Mouse (Mus musculus) urinary bladder, postnatal 14 days (tissue): ENCODE results near the gene Cdk4.
A peak's percentile ranks its signal among the peaks of the same experiment; 100 is the strongest.

Experiments used
- DNase-seq: peaks from one replicate; pipeline ENCODE4 v3.0.0; 2021; ENCODE audit warnings: low spot score

The Cdk4 gene

DNA sequence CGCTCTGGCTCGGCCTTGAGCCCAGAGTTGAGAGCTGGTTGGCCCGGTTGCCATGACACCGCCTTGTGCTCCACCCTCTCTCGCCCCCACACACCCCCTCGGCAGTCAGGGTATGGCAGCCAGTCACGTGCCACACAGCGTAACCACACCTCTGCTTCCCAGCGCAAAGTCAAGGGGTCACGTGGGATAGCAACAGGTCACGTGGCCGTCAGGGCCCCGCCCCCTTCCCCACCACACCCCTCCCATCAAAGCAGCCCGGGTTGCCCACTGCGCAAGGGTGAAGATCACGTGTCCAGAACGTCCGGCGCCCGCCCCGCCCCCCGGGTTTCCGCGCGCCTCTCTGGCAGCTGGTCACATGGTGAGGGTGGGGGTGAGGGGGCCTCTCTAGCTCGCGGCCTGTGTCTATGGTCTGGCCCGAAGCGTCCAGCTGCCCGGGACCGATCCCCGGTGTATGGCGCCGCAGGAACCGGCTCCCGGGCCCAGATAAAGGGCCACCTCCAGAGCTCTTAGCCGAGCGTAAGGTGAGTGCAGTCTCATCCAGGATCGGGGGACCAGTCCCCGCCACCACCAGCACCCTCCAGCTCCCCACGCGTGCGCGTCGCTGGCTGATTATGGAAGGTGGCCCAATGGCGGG is at the start of gene Cdk4:
Cdk4 (plus strand) TSS at position 296 of the 634 bp plus-strand sequence.
- DNase-seq = peak; percentile 98

- no peak for DNase-seq
These were observed 46.8 kb upstream of the Cdk4 start for GRCm38 (mm10) chr10:127016488-127016887.

DNA sequence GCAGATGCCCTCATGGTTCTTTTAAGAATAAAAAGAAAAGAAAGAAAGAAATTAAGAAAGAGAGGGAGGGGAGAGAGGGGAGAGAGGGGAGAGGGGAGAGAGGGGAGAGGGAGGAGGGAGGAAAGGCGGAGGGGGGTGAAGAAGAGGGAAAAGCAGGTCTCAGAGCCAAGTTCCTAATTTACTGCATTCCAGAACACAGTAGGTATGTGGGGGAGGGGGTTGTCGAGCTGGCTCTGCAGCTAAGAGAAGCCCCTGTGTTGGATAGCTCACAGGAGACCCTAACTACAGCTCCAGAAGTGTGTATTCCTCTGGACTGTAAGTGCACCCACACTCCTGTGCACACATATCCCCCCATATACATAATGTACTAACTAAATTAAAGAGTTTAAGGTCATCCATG is 46.3 kb upstream of the Cdk4 start:
- DNase-seq = no peak

GRCm38 (mm10) chr10:127018422-127018821 is 44.9 kb upstream of the Cdk4 start:
- DNase-seq = no peak

DNA sequence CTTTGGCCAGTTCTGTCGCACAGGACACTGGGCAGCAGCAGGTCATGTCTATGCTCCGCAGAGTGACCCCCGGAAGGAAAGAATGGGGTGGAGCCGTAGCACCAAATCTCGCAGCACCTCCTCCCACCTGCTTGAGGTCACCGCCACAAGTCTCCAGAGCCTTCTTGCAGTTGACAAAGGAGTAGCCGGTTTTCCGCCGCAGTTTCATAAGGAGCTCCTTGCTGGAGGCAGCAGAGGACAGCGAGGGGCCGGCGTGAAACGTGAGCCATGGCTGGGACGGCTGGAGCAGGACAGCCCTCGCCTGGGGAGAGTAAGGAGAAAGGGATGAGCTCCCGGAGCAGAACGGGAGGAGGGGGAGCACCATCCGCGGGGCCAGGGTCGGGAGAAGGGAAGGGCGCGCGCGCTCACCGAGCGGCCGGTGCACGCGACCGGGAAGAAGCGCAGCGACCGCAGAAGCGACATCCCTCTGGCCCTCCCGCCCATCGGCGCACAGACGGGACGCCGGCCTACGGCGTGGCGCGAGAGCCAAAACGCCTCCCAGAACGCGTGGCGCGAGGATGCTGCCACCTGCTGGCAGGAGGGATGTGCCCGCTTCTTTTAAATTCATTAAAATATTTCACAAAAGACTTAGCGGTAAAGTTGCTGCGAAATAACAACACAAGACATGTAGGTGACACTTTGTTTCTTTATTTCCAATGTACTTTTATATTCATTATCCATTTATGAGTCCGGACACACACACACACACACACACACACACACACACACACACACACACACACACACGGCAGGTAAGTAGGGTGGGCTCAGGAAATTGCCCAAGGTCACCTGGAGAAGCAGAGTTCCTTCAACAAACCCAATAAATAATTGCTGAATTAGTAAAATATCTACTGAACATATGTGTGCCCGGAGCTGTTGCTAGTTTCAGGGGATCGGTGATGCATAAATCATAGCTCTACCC is 32.7 kb upstream of the Cdk4 start, which contains the start of gene Tsfm:
Tsfm (minus strand) TSS at position 505 of the 961 bp plus-strand sequence.
- peak; percentile 94 for DNase-seq

DNA sequence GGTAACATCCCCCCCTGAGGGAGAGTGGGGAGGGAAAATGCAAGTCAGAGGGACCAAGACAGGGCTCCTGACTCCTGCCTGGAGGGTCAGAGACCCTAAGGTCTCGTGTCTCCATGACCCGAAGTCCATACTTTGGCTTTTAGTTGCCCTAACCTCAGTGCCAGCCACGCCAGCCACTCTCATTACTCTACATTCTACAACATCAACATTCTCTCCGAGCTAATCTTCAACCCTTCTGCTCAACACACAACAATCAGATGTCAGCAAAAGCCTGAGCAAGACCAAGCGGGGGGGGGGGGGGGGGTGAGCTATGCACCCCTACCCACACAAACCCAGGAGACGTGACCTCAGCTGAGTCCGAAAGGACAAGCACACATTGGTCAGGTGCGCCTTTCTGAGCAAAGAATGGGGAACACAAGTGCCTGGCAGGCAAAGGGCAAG is 30.0 kb upstream of the Cdk4 start:
- no peak for DNase-seq

GRCm38 (mm10) chr10:127036273-127036672 is 27.1 kb upstream of the Cdk4 start:
- DNase-seq = no peak

- no peak for DNase-seq
These were observed 25.7 kb upstream of the Cdk4 start for GRCm38 (mm10) chr10:127037641-127038040.

DNA sequence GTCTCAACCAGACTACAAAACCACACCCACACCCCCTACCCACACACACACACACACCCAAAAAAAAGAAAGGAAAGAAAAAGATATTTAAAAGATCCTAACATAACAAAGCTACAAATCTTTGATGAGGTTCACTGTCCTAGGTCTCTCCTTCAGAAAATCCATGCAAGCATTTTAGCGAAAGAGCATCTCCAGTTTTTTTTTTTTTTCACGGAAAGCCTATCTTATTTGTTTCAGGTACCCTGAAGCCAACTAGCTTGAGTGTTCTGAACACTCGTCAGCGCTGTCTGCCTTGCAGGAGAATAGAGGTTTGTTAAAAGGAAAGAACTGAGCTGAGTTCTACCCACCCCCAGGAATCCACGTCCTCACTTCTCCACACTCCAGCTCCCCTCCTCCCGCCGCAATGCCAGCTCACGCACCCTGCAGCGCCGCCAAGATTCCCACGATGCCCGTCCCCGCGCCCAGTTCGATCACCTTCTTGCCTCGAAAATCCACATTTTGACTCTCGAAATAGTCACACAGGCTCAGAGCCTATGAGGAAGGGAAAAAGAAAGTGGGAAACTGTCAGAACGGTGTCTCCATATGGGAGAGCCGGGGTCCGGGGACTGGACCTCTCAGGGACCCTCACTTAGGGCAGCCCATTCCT is 22.6 kb upstream of the Cdk4 start:
- peak; percentile 36 for DNase-seq

GRCm38 (mm10) chr10:127041274-127041766 is 22.0 kb upstream of the Cdk4 start, which contains the start of the genes Mettl1 and Eef1akmt3:
Gene Mettl1 (plus strand): TSS chr10:127041414.
Gene Eef1akmt3 (minus strand): TSS chr10:127041513.
- peak; percentile 53 for DNase-seq

- peak; percentile 89 for DNase-seq
These were observed 21.5 kb upstream of the Cdk4 start for GRCm38 (mm10) chr10:127041774-127042338.

DNA sequence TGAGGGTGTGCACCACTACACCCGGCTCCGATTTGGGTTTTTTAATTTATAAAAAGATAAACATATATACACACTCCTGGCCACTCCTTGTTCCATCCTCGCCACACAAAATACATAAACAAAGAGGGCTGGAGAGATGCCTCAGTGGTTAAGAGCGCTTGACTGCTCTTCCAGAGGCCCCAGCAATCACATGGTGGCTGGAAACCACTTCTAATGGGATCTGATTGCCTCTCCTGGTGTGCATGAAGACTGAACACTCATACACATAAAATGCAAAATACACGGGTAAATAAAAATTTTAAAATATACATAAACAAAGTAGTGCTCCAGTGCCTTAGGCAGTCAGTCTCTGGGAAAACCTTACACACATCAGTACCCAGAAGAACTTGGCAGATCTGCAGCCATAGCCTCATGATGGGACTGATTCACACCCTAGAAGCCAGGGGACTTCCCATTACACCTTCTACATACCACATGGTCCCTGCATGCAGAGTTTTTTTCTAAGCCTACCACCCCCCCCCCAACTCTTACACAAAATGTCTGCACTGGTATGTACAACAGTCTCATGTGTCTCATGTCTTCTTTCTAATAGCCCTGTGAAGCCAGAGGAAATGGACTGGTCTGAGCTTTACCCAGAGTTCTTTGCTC is 20.7 kb upstream of the Cdk4 start:
- no peak for DNase-seq

- no peak for DNase-seq
These were observed 20.1 kb upstream of the Cdk4 start for GRCm38 (mm10) chr10:127043187-127043586.

DNA sequence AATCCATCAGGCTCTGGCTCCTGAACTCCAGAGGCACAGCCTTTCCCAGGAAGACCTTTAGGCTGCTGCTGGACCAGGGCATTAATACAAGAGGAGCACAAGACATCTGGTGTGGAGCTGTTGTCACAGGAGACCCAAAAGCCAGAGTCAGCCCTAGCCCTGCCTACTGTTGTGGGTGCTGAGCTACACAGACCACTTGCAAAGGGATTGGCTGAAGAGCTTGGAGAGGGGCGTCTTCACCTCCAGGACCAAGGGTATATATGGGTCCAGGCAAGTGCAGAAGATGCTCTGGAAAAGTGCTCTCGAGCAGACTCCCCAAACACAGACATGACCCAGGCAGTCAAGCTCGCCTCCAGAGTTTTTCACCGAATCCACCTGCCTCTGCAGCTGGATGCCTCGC is 15.4 kb upstream of the Cdk4 start, which contains the start of gene Cyp27b1:
Cyp27b1 (plus strand) TSS at position 297 of the 400 bp plus-strand sequence.
- no peak for DNase-seq

GRCm38 (mm10) chr10:127048608-127049394 is 14.5 kb upstream of the Cdk4 start:
- no peak for DNase-seq

GRCm38 (mm10) chr10:127049395-127050118 is 13.8 kb upstream of the Cdk4 start:
- DNase-seq = no peak

- DNase-seq = no peak
These were observed 13.2 kb upstream of the Cdk4 start for GRCm38 (mm10) chr10:127050119-127050474.

GRCm38 (mm10) chr10:127054646-127055045 is 8.7 kb upstream of the Cdk4 start:
- no peak for DNase-seq

GRCm38 (mm10) chr10:127055406-127055805 is 7.9 kb upstream of the Cdk4 start:
- DNase-seq = no peak

- DNase-seq = no peak
These were observed 6.8 kb upstream of the Cdk4 start for GRCm38 (mm10) chr10:127056490-127056889.
